Mouse (Mus musculus) C2C12 (cell line): ENCODE measurements at regions not wholly inside any gene's neighbourhood (a gene's known extent, or its start where the extent isn't known, plus 50 kb on each side); places are given as distances from the start of the nearest gene placed in this dataset.

Experiments
- H3K27me3 ChIP-seq: one replicate; pipeline ENCODE4 v1.6.1; 2011; ENCODE audit not compliant: control insufficient read depth, insufficient read depth, insufficient read length
- H3K36me3 ChIP-seq: one replicate; pipeline ENCODE4 v1.6.1; 2011; ENCODE audit not compliant: control insufficient read depth, insufficient read depth
- H3K4me3 ChIP-seq: one replicate; pipeline ENCODE4 v1.5.1; 2011; ENCODE audit warnings: mild to moderate bottlenecking, control low read depth; ENCODE audit not compliant: poor library complexity, insufficient read depth, severe bottlenecking
- H3K79me2 ChIP-seq: one replicate; pipeline ENCODE4 v1.6.1; 2011; ENCODE audit not compliant: control insufficient read depth, insufficient read depth
- H3K79me3 ChIP-seq: one replicate; pipeline ENCODE4 v1.6.1; 2011; ENCODE audit warnings: low read depth, control low read depth
- H3ac ChIP-seq: one replicate; pipeline ENCODE3; 2011; ENCODE audit warnings: low read depth; ENCODE audit not compliant: control insufficient read depth, insufficient read length
- CEBPB ChIP-seq: IDR thresholded peaks from one replicate; pipeline ENCODE4 v1.6.1; 2011; ENCODE audit warnings: low read depth, mild to moderate bottlenecking, control low read depth, moderate library complexity
- CTCF ChIP-seq: IDR thresholded peaks from one replicate; pipeline ENCODE4 v1.5.1; 2011; ENCODE audit not compliant: control insufficient read depth, insufficient read depth, insufficient read length
- FOSL1 ChIP-seq: IDR thresholded peaks from one replicate; pipeline ENCODE4 v1.8.0; 2011; ENCODE audit warnings: mild to moderate bottlenecking, low read length; ENCODE audit not compliant: poor library complexity, insufficient read depth, severe bottlenecking
- MAX ChIP-seq: IDR thresholded peaks from one replicate; pipeline ENCODE4 v1.6.1; 2011; ENCODE audit warnings: mild to moderate bottlenecking, control low read depth
- MYOD1 ChIP-seq: IDR thresholded peaks from one replicate; pipeline ENCODE4 v1.6.1; 2011; ENCODE audit warnings: low read depth; ENCODE audit not compliant: control insufficient read depth, insufficient read length
- MYOG ChIP-seq: IDR thresholded peaks from one replicate; pipeline ENCODE4 v1.6.1; 2011; ENCODE audit not compliant: control insufficient read depth, insufficient read length; ENCODE audit errors: extremely low read depth
- USF1 ChIP-seq: IDR thresholded peaks from one replicate; pipeline ENCODE4 v1.6.1; 2011; ENCODE audit warnings: low read depth, mild to moderate bottlenecking, control low read depth, moderate library complexity

GRCm38 (mm10) chr3:14967235-14967634, 81.2 kb downstream of the Car2 start:
- Histone ChIP-seq H3K36me3 (no peaks in the 10 kb centered on the region), H3K27me3 (no peaks in the 10 kb centered on the region), H3ac (no peak overlapping the region), H3K4me3 (no peak overlapping the region), H3K79me3 (no peaks in the 10 kb centered on the region), H3K79me2 (no peaks in the 10 kb centered on the region)
- TF ChIP-seq CTCF, result no peak
- no peak for TF ChIP-seq MYOD1
- no peak for TF ChIP-seq MYOG
- TF ChIP-seq CEBPB, result no peak
- TF ChIP-seq USF1, result no peak
- TF ChIP-seq MAX, result no peak
- TF ChIP-seq FOSL1, result no peak

DNA sequence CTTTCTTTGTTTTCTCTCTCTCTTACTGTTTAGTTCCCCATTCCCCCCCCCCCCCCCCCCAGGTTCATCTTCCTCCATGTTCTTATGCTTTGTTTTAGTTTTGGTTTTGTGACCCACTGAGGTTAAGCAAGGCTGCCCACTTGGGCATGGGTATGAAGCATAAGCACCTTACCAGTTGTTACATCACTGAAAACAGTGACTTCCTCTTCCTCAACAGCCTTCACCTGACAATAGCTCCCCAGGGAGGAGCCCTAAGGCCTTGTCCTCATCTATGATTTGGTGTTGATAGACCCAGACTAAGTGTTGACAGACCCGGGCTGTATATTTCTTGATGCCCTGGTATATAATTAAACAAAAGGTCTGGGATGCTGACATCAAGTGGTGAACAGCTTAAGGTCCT, 82.3 kb downstream of the Car2 start:
- H3K4me3 ChIP-seq, result no peak overlapping the region
- H3K79me2 ChIP-seq, result no peaks in the 10 kb centered on the region
- no peaks in the 10 kb centered on the region for H3K36me3 ChIP-seq
- TF ChIP-seq MYOD1 (no peak), FOSL1 (no peak), CTCF (no peak), CEBPB (no peak), MAX (no peak), MYOG (no peak), USF1 (no peak)
- no peaks in the 10 kb centered on the region for H3K79me3 ChIP-seq
- H3ac ChIP-seq, result no peak overlapping the region
- H3K27me3 ChIP-seq, result no peaks in the 10 kb centered on the region

DNA sequence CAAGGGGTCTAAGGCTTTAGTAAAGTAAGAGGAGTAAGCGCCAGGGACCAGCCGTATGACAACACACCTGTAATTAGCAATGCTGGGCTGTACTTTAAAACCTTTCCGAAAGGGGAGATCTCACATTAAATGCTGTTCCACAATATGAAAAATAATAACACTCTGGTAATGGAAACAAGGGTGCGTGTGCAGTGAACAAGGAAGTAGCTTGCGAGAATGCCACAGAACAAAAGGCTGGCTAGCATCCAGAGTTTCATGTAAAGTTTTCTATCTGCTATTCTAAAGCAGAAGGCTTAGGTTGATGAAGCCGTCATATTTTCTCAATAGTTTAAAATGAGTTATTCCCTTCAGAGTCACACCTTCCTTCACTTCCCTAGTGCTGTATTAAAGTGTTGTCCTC, 83.6 kb downstream of the Car2 start:
- Histone ChIP-seq H3K79me3 (no peaks in the 10 kb centered on the region), H3K4me3 (no peak overlapping the region), H3K27me3 (no peaks in the 10 kb centered on the region), H3ac (no peak overlapping the region), H3K36me3 (no peaks in the 10 kb centered on the region), H3K79me2 (no peaks in the 10 kb centered on the region)
- TF ChIP-seq MYOG, result no peak
- TF ChIP-seq CTCF, result no peak
- no peak for TF ChIP-seq CEBPB
- no peak for TF ChIP-seq FOSL1
- TF ChIP-seq MAX, result no peak
- TF ChIP-seq MYOD1, result no peak
- no peak for TF ChIP-seq USF1

DNA sequence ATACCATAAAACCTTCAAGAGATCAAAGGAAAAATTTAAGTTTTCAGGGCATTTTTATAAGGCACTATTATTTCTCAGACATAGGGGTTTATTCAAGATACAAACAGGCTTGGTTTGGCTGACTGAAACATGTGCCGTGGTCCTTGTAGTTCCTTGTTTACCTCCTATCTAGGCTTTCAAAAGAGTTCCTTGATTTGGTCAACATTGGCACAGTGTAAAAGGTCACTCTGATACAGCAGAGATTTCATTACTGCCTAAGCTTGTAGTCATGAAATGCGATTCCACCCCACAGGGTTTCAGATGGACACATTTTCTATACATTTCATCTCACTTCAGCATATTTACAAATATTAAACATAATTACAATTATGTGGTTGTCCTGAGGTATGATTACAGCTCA, 85.6 kb downstream of the Car2 start:
- no peaks in the 10 kb centered on the region for H3K27me3 ChIP-seq
- no peak for TF ChIP-seq MYOG
- TF ChIP-seq CEBPB, result no peak
- TF ChIP-seq MYOD1, result no peak
- TF ChIP-seq CTCF, result no peak
- no peak for TF ChIP-seq FOSL1
- no peak for TF ChIP-seq USF1
- TF ChIP-seq MAX, result no peak
- H3K79me3 ChIP-seq, result no peaks in the 10 kb centered on the region
- H3K36me3 ChIP-seq, result no peaks in the 10 kb centered on the region
- H3K4me3 ChIP-seq, result no peak overlapping the region
- no peak overlapping the region for H3ac ChIP-seq
- no peaks in the 10 kb centered on the region for H3K79me2 ChIP-seq

GRCm38 (mm10) chr3:14974758-14975157, 88.7 kb downstream of the Car2 start:
- Histone ChIP-seq H3ac (no peak overlapping the region), H3K79me3 (no peaks in the 10 kb centered on the region), H3K79me2 (no peaks in the 10 kb centered on the region), H3K4me3 (no peak overlapping the region), H3K27me3 (no peaks in the 10 kb centered on the region), H3K36me3 (no peaks in the 10 kb centered on the region)
- no peak for TF ChIP-seq USF1
- no peak for TF ChIP-seq CTCF
- no peak for TF ChIP-seq MAX
- TF ChIP-seq MYOD1, result no peak
- TF ChIP-seq CEBPB, result no peak
- TF ChIP-seq FOSL1, result no peak
- TF ChIP-seq MYOG, result no peak

- Histone ChIP-seq H3K4me3 (no peak overlapping the region), H3ac (no peak overlapping the region), H3K36me3 (no peaks in the 10 kb centered on the region), H3K27me3 (no peaks in the 10 kb centered on the region), H3K79me2 (no peaks in the 10 kb centered on the region), H3K79me3 (no peaks in the 10 kb centered on the region)
- TF ChIP-seq MYOG (no peak), FOSL1 (no peak), CEBPB (no peak), CTCF (no peak), MAX (no peak), USF1 (no peak), MYOD1 (no peak)
Observed at GRCm38 (mm10) chr3:14975203-14975602, 89.1 kb downstream of the Car2 start.
